Mouse (Mus musculus) left cerebral cortex, adult 18-20 months (tissue): Measurements from ENCODE around the gene Elavl2. TPM values are rescaled to one million over a fixed set of nuclear protein-coding genes. Genes with fewer than 3 reads are reported as not detected.
"Not testable (repeated sequence)": the region's sequence is repeated elsewhere in the genome, so short reads cannot be mapped to it uniquely, and the experiment has no call there.

Experiments used
- DNase-seq, 2 experiments: peaks; one replicate each; pipeline ENCODE4 v3.0.0; 2021 to 2022; ENCODE audit warnings: low spot score in 2 of 2, mixed read lengths in 1 of 2
- total RNA-seq, 2 experiments: library from RNA; stranded (reverse); gene quantifications; 2 replicates each; pipeline ENCODE4 v1.2.3; 2021

Gene Elavl2
- total RNA-seq, 2 experiments from 2014 or later, result 94.8 to 104 TPM

- DNase-seq, result no peak
These were observed 51.0 kb downstream of the Elavl2 start for GRCm38 (mm10) chr4:91349579-91349978.

- no peak for DNase-seq
These were observed 66.4 kb downstream of the Elavl2 start for GRCm38 (mm10) chr4:91334177-91334576.

GRCm38 (mm10) chr4:91310801-91311200, 89.8 kb downstream of the Elavl2 start:
- no peak for DNase-seq

GRCm38 (mm10) chr4:91297706-91298105, 102.9 kb downstream of the Elavl2 start:
- no peak for DNase-seq

GRCm38 (mm10) chr4:91295317-91295716, 105.3 kb downstream of the Elavl2 start:
- no peak for DNase-seq

- DNase-seq, result no peak
These were observed 109.1 kb downstream of the Elavl2 start for GRCm38 (mm10) chr4:91291526-91291925.

- DNase-seq, result no peak
These were observed 110.2 kb downstream of the Elavl2 start for GRCm38 (mm10) chr4:91290373-91290772.

GRCm38 (mm10) chr4:91289151-91289550, 111.4 kb downstream of the Elavl2 start:
- DNase-seq, result no peak

GRCm38 (mm10) chr4:91268390-91268789, 132.2 kb downstream of the Elavl2 start:
- no peak for DNase-seq

GRCm38 (mm10) chr4:91263733-91264440, 136.7 kb downstream of the Elavl2 start:
- no peak for DNase-seq

- no peak for DNase-seq
These were observed 137.7 kb downstream of the Elavl2 start for GRCm38 (mm10) chr4:91262839-91263238.

- no peak for DNase-seq
These were observed 140.0 kb downstream of the Elavl2 start for GRCm38 (mm10) chr4:91260622-91261021.

GRCm38 (mm10) chr4:91248650-91249049, 151.9 kb downstream of the Elavl2 start:
- no peak for DNase-seq

GRCm38 (mm10) chr4:91245136-91245535, 155.4 kb downstream of the Elavl2 start:
- not testable (repeated sequence) for DNase-seq

GRCm38 (mm10) chr4:91244554-91244953, 156.0 kb downstream of the Elavl2 start:
- no peak for DNase-seq

- no peak for DNase-seq
These were observed 156.7 kb downstream of the Elavl2 start for GRCm38 (mm10) chr4:91243896-91244295.

- DNase-seq, result no peak
These were observed 161.7 kb downstream of the Elavl2 start for GRCm38 (mm10) chr4:91238739-91239485.

GRCm38 (mm10) chr4:91236976-91237375, 163.6 kb downstream of the Elavl2 start:
- DNase-seq, result no peak

GRCm38 (mm10) chr4:91234941-91235340, 165.6 kb downstream of the Elavl2 start:
- DNase-seq, result peak; percentile 36 to 39

GRCm38 (mm10) chr4:91233599-91233998, 167.0 kb downstream of the Elavl2 start:
- DNase-seq, result peak; percentile 19 to 39

- DNase-seq, result no peak
These were observed 170.1 kb downstream of the Elavl2 start for GRCm38 (mm10) chr4:91230439-91230863.

- no peak for DNase-seq
These were observed 172.2 kb downstream of the Elavl2 start for GRCm38 (mm10) chr4:91228341-91228740.
